Mouse (Mus musculus): Measurements from ENCODE around the gene Nans. TPM values are rescaled to one million over a fixed set of nuclear protein-coding genes. Genes with fewer than 3 reads are reported as not detected.

Nans gene
- polyA plus RNA-seq (2015; fragmentation: Nextera tagmentation; extraction: Ambion mirVana): 88.1 and 105 TPM in 2 replicates

DNA sequence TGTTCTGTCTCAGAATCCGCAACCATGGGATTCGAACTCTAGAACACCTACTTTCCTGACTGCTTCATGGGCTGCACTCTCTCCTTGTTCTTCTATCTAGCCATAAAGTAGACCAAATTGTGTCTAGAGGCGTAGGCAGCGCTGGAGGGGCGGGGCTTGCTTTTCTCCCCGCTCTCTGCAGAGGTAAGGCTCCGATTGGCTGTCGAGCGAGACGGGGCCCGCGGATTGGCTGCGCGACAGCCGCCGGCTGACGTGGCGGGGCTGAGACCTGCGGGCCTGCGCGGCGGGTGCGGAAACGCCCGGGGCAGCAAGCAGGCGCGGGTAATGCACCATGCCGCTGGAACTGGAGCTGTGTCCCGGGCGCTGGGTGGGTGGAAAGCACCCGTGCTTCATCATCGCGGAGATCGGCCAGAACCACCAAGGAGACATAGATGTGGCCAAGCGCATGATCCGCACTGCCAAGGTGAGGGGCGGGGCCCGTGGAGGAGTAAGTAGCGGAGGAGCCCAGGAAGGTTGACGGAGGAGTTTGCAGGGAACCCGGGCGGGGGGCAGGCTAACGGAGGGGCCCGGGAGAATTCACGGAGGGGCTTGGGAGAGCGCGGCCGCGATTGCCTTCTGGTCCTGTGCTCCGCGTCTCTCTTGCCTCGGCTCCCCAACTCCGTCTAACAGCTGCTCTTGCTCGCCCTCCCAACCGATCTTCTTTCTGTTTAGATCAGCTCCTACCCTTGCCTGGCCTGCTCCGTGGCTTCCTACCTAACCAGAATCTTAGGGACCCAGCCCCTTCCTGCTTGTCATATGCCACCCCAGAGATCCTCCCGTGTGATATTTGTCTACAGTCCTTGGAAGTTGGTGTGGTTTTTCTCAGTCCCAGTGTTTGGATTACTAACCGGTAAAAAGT is at the start of gene Nans:
Gene Nans, plus strand, starts transcription at position 221 of the 898 bp plus-strand sequence.
- H3K4me2 ChIP-seq: peak within 1 kb of the TSS; percentile 67
- under 1% methylated on average over 58 of the region's 58 CpGs for WGBS

DNA sequence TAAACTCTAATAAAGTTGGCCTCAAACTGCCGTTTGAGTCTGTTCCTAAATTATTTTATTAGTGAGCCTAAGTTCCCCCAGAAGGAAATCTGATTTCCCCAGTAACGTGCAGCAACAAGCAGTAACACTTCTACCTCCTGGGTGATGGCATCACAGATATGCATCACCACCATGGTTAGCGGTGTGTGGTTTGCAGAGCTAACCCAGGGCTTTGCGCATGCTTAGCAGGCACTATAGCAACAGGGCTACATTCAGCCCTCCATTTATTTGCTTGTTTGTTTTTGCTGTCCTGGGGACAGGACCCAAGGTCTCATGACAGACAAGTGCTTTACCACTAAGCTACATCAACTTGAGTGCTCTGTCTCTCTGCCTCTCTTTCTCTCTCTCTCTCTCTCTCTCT is 46.5 kb upstream of the Nans start:
- 70% methylated on average over 4 of the region's 4 CpGs for WGBS
- H3K27me3 ChIP-seq: no peaks in the 10 kb centered on the region
- ATAC-seq (ENCODE audit: insufficient number of reproducible peaks, insufficient read depth, low FRiP score, low TSS enrichment, low read depth): no peak
- H3K9ac ChIP-seq: no peak overlapping the region
- H3K9me3 ChIP-seq: no peaks in the 10 kb centered on the region
- H3K4me1 ChIP-seq: 0 out of 2 replicates have a peak, but pooled peaks cover 4% of the 10 kb centered on the region
- no peak overlapping the region for H3K4me3 ChIP-seq
- H3K36me3 ChIP-seq: no peaks in the 10 kb centered on the region
- no peak overlapping the region for H3K4me2 ChIP-seq
- no peak overlapping the region for H3K27ac ChIP-seq

More for the DNA sequence above, at the start of gene Nans:
- H3K9ac ChIP-seq: peak within 1 kb of the TSS; percentile 82
- H3K36me3 ChIP-seq: peaks cover 26% of the 10 kb centered on the region
- no peaks in the 10 kb centered on the region for H3K9me3 ChIP-seq
- peaks cover 17% of the 10 kb centered on the region for H3K4me1 ChIP-seq
- peak within 1 kb of the TSS; percentile 75 for H3K27ac ChIP-seq
- ATAC-seq (ENCODE audit: insufficient number of reproducible peaks, insufficient read depth, low FRiP score, low TSS enrichment, low read depth): peak; percentile 93
- H3K4me3 ChIP-seq: peak within 1 kb of the TSS; percentile 73
- no peaks in the 10 kb centered on the region for H3K27me3 ChIP-seq

DNA sequence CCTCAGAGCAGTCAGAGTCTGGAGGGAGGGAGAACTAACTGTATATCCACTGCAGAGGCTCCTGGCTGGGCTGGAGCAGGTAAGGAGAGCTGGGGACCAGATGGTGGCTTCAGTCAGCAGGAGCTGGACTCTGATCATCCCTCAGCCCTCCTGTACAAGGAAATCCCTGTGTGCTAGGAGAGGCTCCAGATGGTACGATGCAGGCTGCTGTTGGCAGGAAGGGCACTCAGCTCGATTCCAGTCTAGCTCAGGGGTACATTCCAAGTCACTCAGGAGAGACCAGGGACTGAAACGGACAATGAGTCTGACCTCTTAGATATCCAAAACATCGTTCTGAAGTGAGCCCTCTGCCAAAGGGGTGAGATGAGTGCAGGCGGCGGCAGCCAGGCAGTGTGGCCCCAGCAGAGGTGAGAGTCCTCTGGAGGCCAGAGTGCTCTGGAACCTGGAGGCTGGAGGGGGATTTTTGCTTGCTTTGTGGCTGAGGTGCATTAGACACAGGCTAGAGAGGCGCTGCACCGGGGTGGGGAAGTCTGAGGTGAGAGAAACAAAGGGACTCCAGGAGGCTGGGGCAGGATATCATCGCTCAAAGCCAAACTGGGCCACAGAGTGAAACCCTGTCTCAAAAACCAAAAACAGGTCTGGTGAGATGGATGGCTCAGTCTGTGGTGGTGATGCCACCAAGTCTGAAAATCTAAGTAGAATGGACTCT is 43.7 kb upstream of the Nans start:
- ATAC-seq (ENCODE audit: insufficient number of reproducible peaks, insufficient read depth, low FRiP score, low TSS enrichment, low read depth): no peak
- peak overlapping the region; percentile 36; the same call in 1 of the 2 replicates for H3K9ac ChIP-seq
- H3K9me3 ChIP-seq: no peaks in the 10 kb centered on the region
- peaks cover 8% of the 10 kb centered on the region; the same call in 1 of the 2 replicates for H3K4me1 ChIP-seq
- no peak overlapping the region for H3K4me3 ChIP-seq
- no peaks in the 10 kb centered on the region for H3K36me3 ChIP-seq
- peak overlapping the region; percentile 13; the same call in 1 of the 2 replicates for H3K27ac ChIP-seq
- H3K4me2 ChIP-seq: no peak overlapping the region
- WGBS: 35% methylated on average over 9 of the region's 9 CpGs
- H3K27me3 ChIP-seq: no peaks in the 10 kb centered on the region

DNA sequence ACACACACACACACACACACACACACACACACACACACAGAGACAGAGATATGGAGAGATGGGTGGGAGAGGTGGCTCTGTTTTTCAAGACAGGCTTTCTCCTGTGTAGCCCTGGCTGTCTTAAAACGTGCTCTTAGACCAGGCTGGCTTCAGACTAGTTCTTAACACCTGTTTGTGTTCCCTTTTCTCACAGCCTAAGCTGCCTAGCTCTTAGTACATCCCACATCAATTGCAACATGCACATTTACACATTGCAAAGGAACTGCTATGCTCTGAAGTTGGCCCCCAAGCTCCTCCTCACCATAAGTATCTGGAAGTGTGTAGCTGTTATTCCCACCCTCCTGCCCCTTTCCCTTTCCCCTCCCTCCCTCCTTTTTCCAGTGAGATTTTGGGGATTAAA is 41.6 kb upstream of the Nans start:
- Histone ChIP-seq H3K4me3 (no peak overlapping the region), H3K36me3 (no peaks in the 10 kb centered on the region), H3K27ac (no peak overlapping the region), H3K27me3 (no peaks in the 10 kb centered on the region), H3K9ac (no peak overlapping the region), H3K4me2 (no peak overlapping the region), H3K4me1 (peaks cover 8% of the 10 kb centered on the region; the same call in 1 of the 2 replicates), H3K9me3 (no peaks in the 10 kb centered on the region)
- no peak for ATAC-seq (ENCODE audit: insufficient number of reproducible peaks, insufficient read depth, low FRiP score, low TSS enrichment, low read depth)
- 41% methylated on average over 1 of the region's 1 CpGs for WGBS

DNA sequence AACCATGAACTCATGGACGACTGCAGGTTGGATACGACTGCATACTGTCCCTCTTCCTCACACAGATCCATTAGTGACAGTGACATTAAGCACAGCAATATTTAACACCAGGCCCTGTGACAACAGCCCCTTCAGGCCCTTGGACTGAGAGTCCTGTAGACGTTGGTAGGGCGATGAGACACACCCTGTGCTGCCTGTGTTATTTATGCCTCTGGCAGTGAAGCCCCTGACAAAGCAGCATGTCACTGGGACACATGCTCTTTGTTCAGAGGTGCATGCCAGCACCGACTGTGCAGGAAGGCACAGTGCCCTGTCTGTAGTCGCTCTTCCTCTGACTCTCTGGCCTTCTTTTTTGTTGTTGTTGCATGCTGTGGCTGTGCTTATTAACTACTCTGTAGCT is 40.2 kb upstream of the Nans start:
- H3K4me1 ChIP-seq: peaks cover 20% of the 10 kb centered on the region
- H3K27ac ChIP-seq: no peak overlapping the region
- H3K9ac ChIP-seq: no peak overlapping the region
- H3K4me2 ChIP-seq: no peak overlapping the region
- WGBS: 20% methylated on average over 6 of the region's 6 CpGs
- H3K27me3 ChIP-seq: no peaks in the 10 kb centered on the region
- no peak overlapping the region for H3K4me3 ChIP-seq
- H3K9me3 ChIP-seq: no peaks in the 10 kb centered on the region
- ATAC-seq (ENCODE audit: insufficient number of reproducible peaks, insufficient read depth, low FRiP score, low TSS enrichment, low read depth): no peak
- no peaks in the 10 kb centered on the region for H3K36me3 ChIP-seq

DNA sequence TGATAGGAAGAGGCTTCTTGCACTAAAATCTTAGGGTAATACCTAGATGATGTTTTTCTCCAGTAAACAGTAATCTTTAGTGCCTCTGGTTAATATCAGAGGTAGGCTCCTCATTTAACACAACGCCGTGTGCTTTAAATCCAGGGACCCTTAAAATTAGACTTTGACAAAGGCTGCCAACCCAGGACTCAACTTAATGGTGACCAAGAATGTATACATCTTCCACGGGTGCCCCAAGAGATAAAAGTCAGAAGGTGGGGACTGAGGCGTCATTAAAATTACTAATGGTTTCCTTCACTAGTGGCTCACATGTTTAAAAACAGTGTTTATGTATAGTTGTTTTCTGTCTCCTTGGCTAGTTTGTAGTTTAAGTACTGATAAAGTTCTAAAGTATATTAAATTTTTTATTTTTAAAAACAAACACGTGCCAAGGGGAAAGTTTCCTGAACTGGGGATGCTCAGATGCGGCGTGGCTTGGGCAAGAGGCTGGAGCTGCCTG is 39.0 kb upstream of the Nans start:
- no peak for ATAC-seq (ENCODE audit: insufficient number of reproducible peaks, insufficient read depth, low FRiP score, low TSS enrichment, low read depth)
- peaks cover 30% of the 10 kb centered on the region for H3K4me1 ChIP-seq
- peak overlapping the region; percentile 81 for H3K4me2 ChIP-seq
- H3K4me3 ChIP-seq: peak overlapping the region; percentile 87
- no peaks in the 10 kb centered on the region for H3K36me3 ChIP-seq
- peak overlapping the region; percentile 100 for H3K27ac ChIP-seq
- no peaks in the 10 kb centered on the region for H3K9me3 ChIP-seq
- WGBS: 28% methylated on average over 7 of the region's 7 CpGs
- no peaks in the 10 kb centered on the region for H3K27me3 ChIP-seq
- peak overlapping the region; percentile 99 for H3K9ac ChIP-seq

DNA sequence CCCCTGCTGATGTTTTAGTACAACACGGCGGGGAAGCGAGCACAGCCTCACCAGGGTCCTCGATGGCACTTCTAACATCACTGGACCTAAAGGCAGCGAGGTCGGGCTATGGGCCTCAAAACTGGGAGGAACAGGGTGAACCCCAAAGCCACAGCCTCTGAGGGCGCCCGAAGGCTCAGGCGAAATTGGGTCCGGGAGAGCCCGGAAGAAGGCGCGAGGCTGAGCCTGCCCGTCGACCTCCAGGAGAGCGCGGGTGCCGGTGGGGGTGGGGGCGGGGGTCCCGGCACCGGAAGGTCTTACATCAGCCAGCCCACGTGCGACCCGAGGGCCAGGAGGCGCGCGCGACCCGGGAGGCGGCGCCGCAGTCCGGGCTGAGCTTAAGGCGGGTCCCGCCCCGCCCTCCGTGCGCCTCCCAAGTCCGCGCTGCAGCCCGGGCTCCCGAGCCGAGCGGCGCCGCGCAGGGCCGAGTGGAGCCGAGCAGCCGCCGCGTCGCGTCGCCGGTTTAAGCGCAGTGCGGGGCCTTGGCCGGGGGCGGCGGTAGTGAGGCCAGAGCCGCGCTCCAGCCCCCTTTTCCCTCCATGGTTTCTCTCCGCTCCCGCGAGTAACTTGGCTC is 38.4 kb upstream of the Nans start, which contains the start of gene Anp32b:
Gene Anp32b, plus strand, starts transcription at position 384 of the 613 bp plus-strand sequence.
- H3K27me3 ChIP-seq: no peaks in the 10 kb centered on the region
- WGBS: under 1% methylated on average over 48 of the region's 66 CpGs
- H3K9me3 ChIP-seq: no peaks in the 10 kb centered on the region
- peak within 1 kb of the TSS; percentile 100 for H3K27ac ChIP-seq
- ATAC-seq (ENCODE audit: insufficient number of reproducible peaks, insufficient read depth, low FRiP score, low TSS enrichment, low read depth): peak; percentile 94
- H3K4me2 ChIP-seq: peak within 1 kb of the TSS; percentile 81
- H3K36me3 ChIP-seq: no peaks in the 10 kb centered on the region
- peak within 1 kb of the TSS; percentile 87 for H3K4me3 ChIP-seq
- H3K4me1 ChIP-seq: peaks cover 32% of the 10 kb centered on the region
- H3K9ac ChIP-seq: peak within 1 kb of the TSS; percentile 99

DNA sequence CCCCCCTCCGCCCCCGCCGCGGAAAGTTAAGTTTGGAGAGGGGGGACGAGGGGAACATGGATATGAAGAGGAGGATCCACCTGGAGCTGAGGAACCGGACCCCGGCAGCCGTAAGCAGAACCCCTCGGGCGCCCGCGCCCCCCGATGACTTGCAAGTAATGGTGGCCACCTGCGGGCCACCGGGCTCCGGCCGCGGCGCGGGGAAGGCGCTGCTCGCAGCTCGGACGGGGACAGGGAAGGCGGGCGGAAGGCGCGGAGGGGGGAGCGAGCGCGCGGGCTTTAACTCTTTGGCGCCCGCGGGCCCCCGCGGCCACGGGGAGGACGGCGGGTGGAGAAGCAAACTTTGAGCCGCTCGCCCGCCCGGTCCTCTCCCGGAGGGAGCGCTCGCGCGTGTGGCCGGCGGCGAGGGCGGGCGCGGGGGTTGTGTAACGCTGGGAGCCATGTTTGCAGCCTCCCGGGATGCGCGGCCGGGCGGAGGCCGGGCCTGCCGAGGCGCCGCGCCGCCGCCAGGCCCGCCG is 37.7 kb upstream of the Nans start:
- peaks cover 39% of the 10 kb centered on the region for H3K4me1 ChIP-seq
- H3K4me3 ChIP-seq: peak overlapping the region; percentile 87
- WGBS: under 1% methylated on average over 58 of the region's 70 CpGs

DNA sequence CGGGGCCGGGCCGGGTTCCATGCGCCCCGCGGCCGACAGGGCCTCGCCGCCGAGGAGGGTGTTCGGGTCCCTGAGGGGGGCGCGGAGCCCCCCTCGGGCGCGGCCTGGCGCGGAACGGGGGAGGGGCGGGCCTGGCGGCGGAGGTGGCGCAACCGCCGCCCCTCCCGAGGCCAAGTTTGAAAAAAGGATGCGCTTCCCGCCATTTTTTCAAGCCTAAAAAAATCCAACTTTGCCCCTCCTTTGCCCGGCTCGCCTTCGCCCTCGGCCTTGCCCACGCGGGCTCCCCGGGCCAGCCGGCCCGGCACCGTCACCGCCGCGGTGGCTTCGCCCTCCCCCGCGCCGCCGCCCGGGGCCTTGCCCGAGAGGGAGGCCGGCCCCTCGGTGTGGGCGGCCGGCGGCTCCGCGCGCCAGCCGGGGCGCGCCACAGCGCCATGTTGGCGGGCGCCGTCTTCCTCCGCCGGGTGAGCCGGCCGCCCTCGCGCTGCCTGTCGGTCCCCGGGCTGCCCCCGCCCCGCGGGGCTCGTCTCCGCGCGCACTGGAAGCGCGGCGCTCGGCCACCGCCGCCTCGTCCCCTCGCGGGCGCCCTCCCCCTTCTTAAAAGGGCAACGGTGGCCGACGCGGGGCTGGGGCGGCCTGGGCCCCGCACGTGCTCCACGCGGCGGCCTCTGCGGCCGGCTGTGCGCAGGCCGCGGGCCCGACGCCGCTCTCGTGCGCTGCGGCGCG is 37.1 kb upstream of the Nans start:
- Histone ChIP-seq H3K9ac (peak overlapping the region; percentile 99), H3K4me1 (peaks cover 45% of the 10 kb centered on the region), H3K4me3 (peak overlapping the region; percentile 87), H3K9me3 (no peaks in the 10 kb centered on the region), H3K36me3 (0 out of 2 replicates have a peak, but pooled peaks cover 6% of the 10 kb centered on the region), H3K27ac (peak overlapping the region; percentile 100), H3K4me2 (peak overlapping the region; percentile 81), H3K27me3 (no peaks in the 10 kb centered on the region)
- ATAC-seq (ENCODE audit: insufficient number of reproducible peaks, insufficient read depth, low FRiP score, low TSS enrichment, low read depth): 0 out of 2 replicates have a peak, but pooled peaks have one; percentile 1
- under 1% methylated on average over 82 of the region's 111 CpGs for WGBS

More for the DNA sequence above, 37.7 kb upstream of the Nans start:
- Histone ChIP-seq H3K27me3 (no peaks in the 10 kb centered on the region), H3K4me2 (peak overlapping the region; percentile 81), H3K36me3 (no peaks in the 10 kb centered on the region), H3K27ac (peak overlapping the region; percentile 100), H3K9me3 (no peaks in the 10 kb centered on the region), H3K9ac (peak overlapping the region; percentile 99)
- ATAC-seq (ENCODE audit: insufficient number of reproducible peaks, insufficient read depth, low FRiP score, low TSS enrichment, low read depth): peak; percentile 23

DNA sequence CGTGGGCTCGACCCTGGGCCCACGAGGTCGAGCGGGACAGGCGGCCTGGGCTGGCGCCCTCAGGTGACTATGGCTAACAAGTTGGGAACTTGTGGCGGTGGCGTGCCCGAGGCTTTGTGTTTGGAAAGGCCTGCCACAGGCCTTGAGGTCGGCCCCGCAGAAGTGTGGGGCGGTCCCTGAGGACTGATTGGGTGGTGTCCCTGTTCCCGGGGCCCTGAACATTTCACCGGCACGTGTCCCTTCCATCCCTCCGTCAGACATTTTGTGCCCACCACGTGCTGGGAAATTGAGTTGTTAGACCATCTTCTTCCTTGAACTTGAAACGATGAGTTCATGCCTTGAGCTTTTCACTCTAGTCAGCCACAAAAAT is 36.6 kb upstream of the Nans start:
- ATAC-seq (ENCODE audit: insufficient number of reproducible peaks, insufficient read depth, low FRiP score, low TSS enrichment, low read depth): 0 out of 2 replicates have a peak, but pooled peaks have one; percentile 2
- Histone ChIP-seq H3K27ac (peak overlapping the region; percentile 100), H3K36me3 (0 out of 2 replicates have a peak, but pooled peaks cover 9% of the 10 kb centered on the region), H3K4me2 (peak overlapping the region; percentile 81), H3K27me3 (no peaks in the 10 kb centered on the region), H3K9me3 (no peaks in the 10 kb centered on the region), H3K4me1 (peaks cover 47% of the 10 kb centered on the region), H3K4me3 (peak overlapping the region; percentile 87), H3K9ac (peak overlapping the region; percentile 99)
- WGBS: under 1% methylated on average over 19 of the region's 19 CpGs
